Mouse (Mus musculus): ENCODE results near the gene Psg22.
"Not testable (repeated sequence)": the region's sequence is repeated elsewhere in the genome, so short reads cannot be mapped to it uniquely, and the experiment has no call there.

The Psg22 gene

DNA sequence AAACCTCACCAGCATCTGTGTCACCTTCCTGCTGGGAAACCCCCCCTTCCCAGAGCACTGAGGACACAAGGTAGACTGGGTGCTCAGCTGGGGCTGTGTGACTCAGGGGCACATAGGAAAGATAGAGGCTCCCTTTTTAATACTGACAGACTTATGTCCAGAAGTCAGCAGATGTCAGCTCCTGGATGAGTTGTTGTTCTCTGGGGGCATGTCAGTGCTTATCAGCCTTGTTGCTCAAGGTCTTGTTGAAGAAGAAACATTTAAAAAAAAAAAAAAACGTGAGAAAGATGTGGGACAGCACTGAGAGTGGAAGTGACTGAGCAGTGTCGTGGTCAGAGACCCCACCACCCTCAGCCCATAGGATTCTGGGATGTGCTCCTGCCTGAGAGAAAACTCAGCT lies at the start of gene Psg22:
TSS of gene Psg22 (plus strand) at position 301 of the 400 bp plus-strand sequence.
- DNase-seq (ENCODE audit: low spot score in 2 of 2), result no peak

GRCm38 (mm10) chr7:18679772-18680171 lies 38.1 kb upstream of the Psg22 start:
- peak; percentile 19 to 36 for DNase-seq (ENCODE audit: low spot score in 2 of 2)

- DNase-seq (ENCODE audit: low spot score in 2 of 2), result no peak
These were observed 32.3 kb upstream of the Psg22 start for GRCm38 (mm10) chr7:18685586-18685985.

DNA sequence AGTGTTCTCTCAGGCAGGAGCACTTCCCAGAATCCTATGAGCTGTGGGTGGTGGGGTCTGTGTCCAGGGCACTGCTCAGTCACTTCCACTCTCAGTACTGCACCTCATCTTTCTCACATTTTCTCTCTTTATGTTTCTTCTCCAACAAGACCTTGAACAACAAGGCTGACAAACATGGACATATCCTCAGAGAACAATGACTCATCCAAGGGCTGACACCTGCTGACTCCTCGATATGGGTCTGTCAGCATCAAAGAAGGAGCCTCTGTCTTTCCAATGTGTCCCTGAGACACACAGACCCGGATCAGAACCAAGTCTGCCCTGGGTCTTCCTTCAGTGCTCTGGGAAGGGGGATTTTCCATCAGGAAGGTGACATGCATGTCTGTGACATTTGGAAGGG lies 31.8 kb upstream of the Psg22 start, which contains the start of gene Psg20:
TSS of gene Psg20 (minus strand) at position 101 of the 400 bp plus-strand sequence.
- no peak for DNase-seq (ENCODE audit: low spot score in 2 of 2)

- not testable (repeated sequence) for DNase-seq (ENCODE audit: low spot score in 2 of 2)
These were observed 7.6 kb upstream of the Psg22 start for GRCm38 (mm10) chr7:18710331-18710730.

DNA sequence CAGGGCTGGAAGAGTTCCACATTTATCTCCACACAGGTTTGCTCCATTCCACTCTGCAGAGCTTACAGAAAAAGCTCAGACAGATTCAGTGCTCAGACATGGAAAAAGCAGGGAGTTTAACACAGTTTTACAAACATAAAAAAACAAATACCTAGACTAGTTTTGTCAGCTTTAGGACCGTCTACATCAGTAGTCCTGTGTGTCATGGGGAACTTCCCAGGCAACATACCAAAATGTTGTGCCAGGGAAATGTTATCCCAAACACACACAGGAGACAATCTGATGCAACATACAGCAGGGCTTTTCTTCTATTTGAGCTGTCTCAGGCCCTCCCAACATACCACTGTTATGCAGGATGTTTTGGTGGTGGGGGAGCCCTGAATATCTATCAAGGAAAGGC lies 7.0 kb upstream of the Psg22 start:
- no peak for DNase-seq (ENCODE audit: low spot score in 2 of 2)

DNA sequence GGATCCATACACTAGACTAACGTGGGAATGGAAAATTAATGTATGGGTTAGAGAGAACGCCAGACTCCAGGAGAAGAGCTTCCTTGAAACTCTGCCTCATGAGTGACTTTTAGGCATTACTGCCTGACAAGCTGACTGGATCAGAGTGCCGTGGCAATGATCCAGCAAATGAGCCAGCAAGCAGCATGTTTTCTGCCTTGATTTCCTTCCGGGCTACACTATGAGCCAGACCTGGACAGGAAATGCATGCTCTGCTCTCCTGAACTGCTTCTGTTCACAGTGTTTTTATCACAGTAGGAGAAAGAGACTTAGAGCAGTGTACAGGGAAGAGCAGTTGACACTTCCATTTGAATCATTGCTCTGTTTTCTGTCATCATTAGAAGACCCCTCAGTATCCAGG lies 2.3 kb upstream of the Psg22 start:
- no peak for DNase-seq (ENCODE audit: low spot score in 2 of 2)

DNA sequence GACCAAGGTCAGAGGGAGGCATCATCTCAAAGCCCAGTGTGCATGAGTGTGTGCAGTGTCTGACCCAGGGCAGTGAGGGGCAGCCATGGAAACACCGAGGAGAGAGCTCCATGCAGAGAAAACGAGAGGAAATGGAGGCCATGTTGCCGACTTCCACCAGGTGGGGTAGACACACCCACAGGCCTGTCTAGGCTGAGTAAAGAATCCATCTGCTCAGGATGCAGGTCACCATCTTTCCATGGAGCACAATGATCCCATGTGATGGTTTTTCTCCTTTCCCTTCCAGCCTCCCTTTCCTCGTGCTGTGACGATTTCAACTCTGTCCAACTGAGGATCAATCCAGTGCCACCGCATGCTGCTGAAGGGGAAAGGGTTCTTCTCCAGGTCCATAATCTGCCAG lies 6.1 kb downstream of the Psg22 start:
- no peak for DNase-seq (ENCODE audit: low spot score in 2 of 2)

DNA sequence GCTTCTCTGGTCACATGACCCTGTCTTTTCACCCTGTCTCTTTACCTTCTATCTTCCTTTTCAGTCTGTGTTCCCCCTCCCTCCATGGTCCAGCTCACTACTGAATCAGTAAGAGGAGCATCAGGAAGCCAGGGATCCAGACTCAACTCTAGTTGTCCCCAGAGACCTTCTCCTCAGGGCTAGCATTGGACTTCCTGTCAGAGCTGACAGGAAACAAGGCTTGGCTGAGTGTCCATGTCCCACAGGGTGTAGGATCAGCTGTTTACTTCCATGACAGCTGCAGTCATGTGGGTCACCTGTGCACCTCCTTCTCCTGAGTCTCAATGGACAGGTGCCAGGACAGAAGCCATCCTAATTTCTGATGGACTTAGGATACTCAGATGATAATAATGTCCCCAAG lies 8.0 kb downstream of the Psg22 start:
- not testable (repeated sequence) for DNase-seq (ENCODE audit: low spot score in 2 of 2)

- DNase-seq (ENCODE audit: low spot score in 2 of 2), result no peak
These were observed 10.5 kb downstream of the Psg22 start for GRCm38 (mm10) chr7:18728391-18728790.

GRCm38 (mm10) chr7:18733111-18733510 lies 15.2 kb downstream of the Psg22 start:
- DNase-seq (ENCODE audit: low spot score in 2 of 2), result no peak

DNA sequence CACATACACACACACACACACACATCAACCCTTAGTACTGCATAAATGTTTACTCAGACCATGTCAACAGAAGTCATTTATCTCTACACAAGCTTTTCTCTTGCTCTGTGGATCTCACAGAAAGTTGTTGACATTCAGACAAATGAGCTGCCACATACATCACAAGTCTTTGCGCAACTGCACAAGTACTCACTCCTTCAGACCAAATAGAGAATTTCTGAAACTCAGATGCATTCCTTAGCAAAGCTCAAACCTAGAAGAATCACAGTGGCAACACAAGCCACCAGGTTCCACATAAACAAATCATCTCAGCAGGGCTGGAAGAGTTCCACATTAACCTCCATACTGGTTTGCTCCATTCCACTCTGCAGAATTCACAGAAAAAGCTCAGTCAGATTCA lies 16.6 kb downstream of the Psg22 start:
- DNase-seq (ENCODE audit: low spot score in 2 of 2), result no peak

DNA sequence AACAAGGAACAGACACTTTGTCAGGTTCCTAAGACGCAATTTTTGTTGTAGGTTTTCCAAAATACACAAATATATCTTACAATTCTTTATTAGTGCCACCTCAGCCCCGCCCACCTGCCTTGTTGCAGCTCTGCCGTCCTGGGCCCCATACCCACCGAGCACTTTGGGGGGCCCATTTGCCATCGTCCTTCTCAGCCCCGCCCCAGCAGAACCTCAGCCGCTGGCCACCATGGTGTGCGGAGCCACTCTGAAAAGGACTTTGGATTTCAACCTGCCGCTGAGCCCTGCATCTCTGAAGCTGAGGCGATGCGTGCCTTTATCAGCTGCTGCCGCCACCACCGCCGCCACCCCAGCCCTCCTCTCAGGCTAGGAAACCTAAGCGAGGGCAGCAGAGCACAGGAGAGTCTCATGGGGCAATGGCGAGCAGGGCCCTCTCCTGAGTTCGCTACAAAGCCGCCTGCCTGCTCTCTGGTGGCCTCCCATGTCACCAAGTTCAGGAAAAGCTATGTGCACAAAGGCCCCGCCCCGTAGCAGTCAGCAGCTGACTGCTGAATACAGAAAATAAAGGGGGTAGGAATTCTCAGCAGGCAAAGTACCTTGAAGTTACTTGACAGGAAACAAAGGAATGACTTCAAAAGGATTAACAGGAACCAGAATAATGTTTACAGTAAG lies 28.4 kb downstream of the Psg22 start:
- no peak for DNase-seq (ENCODE audit: low spot score in 2 of 2)

DNA sequence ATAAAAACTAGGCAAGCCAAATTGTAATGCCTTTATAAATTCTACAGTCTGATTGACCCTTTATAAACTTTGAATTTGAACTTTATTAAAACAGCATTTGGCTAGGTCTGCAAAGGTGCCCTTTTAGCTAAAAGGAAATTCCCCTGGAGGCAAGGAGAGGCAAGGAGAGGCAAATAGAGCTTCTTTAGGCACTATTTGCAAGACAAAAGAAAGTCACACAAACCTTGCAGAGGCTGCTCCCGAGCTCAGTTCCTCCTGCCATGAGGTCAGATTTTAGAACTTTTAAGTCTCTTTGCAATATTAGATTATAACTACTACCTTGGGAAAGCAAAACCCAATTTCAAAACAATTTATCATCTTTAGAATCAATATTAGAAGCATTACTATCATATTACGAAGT lies 29.5 kb downstream of the Psg22 start:
- DNase-seq (ENCODE audit: low spot score in 2 of 2), result not testable (repeated sequence)

DNA sequence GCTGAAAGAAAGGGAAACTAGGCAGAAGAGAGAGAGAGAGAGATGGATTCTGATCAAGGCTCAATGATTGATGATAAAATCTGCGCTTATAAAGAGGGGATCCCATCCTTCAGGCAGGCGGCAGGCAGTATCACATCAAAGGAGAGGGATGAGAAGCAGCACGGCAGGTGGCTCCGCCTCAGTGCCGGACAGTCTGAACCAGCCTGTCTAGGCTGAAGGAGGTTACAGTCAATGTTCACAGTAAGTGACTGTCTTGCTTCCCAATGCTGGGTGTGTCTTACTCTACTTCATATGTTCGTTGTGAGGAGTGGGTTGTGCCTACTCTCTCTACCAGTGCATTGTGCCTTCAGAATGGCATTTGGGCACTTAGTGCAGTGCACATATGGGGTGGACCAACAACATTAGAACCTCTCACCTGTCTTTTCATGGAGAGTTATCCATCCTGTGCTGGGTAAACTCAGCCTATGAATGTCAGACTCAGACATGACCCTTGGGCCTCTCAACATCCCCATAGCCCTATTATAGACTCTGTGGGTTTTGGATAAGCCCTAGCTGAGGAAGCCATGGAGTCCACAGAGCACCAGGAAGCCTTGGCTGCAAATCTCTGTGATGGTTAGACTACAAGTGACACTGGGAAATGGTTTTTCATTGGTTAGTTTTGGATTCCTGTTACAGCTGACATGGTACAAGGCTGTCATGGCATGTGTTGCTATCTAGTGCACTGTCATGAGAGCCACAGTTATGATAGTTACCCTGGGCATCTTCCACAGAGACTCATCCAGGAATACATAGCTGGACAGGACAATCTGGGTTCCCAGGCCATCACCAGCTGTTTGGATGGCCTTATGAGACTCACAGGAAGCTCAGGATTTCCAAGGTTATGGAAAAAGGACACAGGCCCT lies 31.4 kb downstream of the Psg22 start:
- DNase-seq (ENCODE audit: low spot score in 2 of 2), result no peak

- DNase-seq (ENCODE audit: low spot score in 2 of 2), result peak; percentile 73 to 75
These were observed 32.1 kb downstream of the Psg22 start for GRCm38 (mm10) chr7:18749896-18750477.

DNA sequence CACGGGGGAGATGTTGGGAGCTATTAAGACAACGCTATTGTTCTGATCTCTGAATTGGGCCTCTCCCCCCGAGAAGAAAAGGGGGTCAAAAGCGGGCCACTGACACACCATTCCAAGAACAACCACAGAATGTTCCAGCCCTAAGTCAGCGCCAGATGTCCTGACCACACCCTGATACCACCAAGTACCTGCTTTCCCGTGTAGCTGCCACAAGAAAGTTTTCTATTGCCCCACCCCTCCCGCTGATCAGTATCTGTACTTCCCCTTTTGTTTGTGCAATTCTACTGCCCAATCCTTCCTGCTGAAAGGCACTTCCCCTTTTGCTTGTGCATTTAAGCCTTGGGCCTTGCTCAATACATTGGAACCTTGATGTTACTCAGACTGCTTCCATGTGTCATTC lies 42.3 kb downstream of the Psg22 start:
- not testable (repeated sequence) for DNase-seq (ENCODE audit: low spot score in 2 of 2)

GRCm38 (mm10) chr7:18762885-18763284 lies 45.0 kb downstream of the Psg22 start:
- DNase-seq (ENCODE audit: low spot score in 2 of 2), result not testable (repeated sequence)

Measured in right cerebral cortex, adult 2 months (tissue).